Mouse (Mus musculus) layer of hippocampus, adult 2 months (tissue): Measurements from ENCODE around the gene Ikzf3. TPM values are rescaled to one million over a fixed set of nuclear protein-coding genes. Genes with fewer than 3 reads are reported as not detected.

Experiments
- DNase-seq, 2 experiments: peaks; one replicate each; pipeline ENCODE4 v3.0.0; 2022; ENCODE audit warnings: low spot score in 2 of 2
- H3K27ac ChIP-seq: fragments of 200-600 bp; 2 replicates; pipeline ENCODE4 v1.8.1; 2022
- H3K4me3 ChIP-seq: fragments of 200-600 bp; 2 replicates; pipeline ENCODE4 v1.8.1; 2022; ENCODE audit warnings: mild to moderate bottlenecking
- CTCF ChIP-seq: fragments of 200-600 bp; conservative IDR thresholded peaks from 2 replicates; pipeline ENCODE4 v1.8.1; 2022; ENCODE audit warnings: antibody characterized with exemption, mild to moderate bottlenecking, moderate library complexity
- total RNA-seq, 2 experiments: library from RNA; stranded (reverse); gene quantifications; 2 replicates each; pipeline ENCODE4 v1.2.3; 2021

The Ikzf3 gene
- total RNA-seq, 2 experiments from 2014 or later, result 0.20 TPM; not detected in 1

DNA sequence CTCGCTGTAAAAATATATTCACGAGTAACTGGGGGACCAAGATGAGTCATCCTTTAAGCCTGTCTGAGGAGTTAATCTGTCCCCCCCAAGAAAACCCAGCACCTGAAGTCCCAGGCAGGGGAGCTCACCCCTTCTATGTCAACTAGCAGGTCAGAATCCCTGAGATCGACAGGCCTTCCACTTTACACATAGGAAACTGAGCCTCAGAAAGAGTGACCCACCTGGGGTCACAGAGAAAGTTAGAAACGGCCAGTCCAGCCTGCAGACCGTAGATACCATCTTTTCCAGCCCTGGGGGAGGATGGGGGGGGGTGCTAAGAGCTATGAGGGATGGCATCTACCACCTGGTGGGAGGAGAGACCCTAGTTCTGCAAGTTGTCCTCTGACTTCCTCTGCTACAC is 89.3 kb downstream of the Ikzf3 start:
- Histone ChIP-seq H3K27ac (no peak overlapping the region), H3K4me3 (no peak overlapping the region)
- TF ChIP-seq CTCF, result no peak
- DNase-seq, result no peak

DNA sequence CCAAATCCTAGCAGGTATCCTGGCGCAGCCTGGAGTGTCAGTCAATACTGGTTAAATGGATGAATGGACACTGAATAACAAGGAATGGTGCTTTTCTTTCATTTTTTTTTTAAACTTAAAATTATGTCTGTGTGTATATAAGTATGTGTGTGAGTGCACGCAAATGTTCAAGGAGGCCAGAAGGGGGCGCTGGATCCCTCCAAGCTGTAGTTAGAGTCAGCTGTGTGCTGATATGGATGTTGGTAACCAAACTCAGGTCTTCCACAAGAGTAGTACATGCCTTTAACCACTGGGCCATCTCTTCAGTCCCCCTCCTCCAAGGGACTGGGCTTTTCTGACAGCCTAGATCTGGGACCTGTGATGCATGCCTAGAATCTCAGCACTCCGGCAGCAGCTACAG is 90.3 kb downstream of the Ikzf3 start:
- no peak overlapping the region for H3K27ac ChIP-seq
- TF ChIP-seq CTCF, result peak; percentile 46
- DNase-seq, result no peak
- no peak overlapping the region for H3K4me3 ChIP-seq

GRCm38 (mm10) chr11:98449921-98450771 is 95.7 kb downstream of the Ikzf3 start:
- no peak for TF ChIP-seq CTCF
- DNase-seq, result no peak
- no peak overlapping the region for H3K4me3 ChIP-seq
- no peak overlapping the region for H3K27ac ChIP-seq

DNA sequence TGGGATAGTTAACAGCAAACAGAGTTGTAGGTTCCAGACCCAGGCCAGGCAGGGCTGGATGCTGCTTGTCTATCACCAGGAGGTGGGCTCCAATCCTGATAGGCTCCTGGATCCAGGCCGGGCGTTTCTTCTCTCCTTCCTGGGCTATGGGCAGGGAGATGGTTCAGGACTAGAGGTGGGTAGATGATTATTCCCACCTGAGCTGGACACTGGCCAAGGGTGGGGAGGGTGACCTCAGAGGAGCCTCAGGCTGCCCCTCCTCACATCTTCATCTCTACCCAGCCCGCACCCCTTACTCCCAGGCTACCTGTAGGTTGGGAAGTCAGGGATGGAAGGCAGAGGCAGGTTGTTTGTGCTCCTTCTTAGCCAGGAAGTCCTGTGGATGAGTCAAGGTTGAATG is 96.4 kb downstream of the Ikzf3 start:
- H3K4me3 ChIP-seq, result no peak overlapping the region
- no peak overlapping the region for H3K27ac ChIP-seq
- no peak for DNase-seq
- TF ChIP-seq CTCF, result no peak

DNA sequence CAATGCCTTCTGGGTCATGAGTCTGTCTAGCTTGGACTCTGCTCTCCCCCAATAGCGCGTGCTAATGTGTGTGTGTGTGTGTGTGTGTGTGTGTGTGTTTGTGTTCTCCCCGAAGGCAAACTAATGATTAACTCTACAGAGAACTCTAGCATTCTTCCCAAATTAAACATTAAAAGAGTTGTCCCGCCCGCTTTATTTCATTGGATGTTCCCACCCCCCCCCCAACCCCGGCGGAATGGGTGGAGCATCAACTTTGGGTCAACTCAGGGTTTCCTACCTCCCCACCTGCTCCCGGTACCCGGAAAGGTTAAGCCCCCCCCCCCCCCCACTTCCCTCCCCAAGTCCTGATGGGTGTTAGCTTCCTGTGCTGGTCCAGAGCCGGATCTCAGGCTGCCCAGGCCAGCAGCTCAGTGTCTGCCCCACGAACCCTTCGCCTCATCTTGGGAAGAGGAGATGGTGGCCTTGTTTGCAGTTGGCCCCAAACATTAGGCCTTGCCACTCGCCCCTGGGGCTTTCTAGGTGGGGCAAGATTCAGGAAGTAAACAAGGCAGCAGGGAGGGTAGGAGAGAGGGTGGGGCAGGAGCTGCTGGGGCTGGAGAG is 97.5 kb downstream of the Ikzf3 start:
- DNase-seq, result no peak
- H3K4me3 ChIP-seq, result no peak overlapping the region; the same call in 1 of the 2 replicates
- peak overlapping the region; percentile 36; the same call in 1 of the 2 replicates for H3K27ac ChIP-seq
- TF ChIP-seq CTCF, result no peak

DNA sequence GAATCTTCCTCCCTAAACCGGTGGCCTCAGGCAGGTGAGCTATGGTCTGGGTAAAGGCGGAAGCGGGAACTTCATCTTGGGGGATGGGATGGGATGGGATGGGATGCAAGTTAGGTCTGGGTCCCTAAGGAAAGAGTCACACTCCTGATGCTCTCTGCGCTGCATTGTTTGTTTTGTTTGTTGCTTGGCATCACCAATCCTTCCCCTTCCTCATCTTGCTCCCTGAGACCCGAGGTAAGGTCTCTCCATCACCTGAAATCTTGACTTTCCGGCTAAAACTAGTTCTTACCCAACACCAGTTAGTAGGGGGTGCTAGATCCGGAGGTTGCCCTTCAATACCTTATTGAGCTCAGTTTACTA is 98.4 kb downstream of the Ikzf3 start:
- Histone ChIP-seq H3K4me3 (peak overlapping the region; percentile 5; the same call in 1 of the 2 replicates), H3K27ac (peak overlapping the region; percentile 36; the same call in 1 of the 2 replicates)
- DNase-seq, result no peak
- no peak for TF ChIP-seq CTCF

DNA sequence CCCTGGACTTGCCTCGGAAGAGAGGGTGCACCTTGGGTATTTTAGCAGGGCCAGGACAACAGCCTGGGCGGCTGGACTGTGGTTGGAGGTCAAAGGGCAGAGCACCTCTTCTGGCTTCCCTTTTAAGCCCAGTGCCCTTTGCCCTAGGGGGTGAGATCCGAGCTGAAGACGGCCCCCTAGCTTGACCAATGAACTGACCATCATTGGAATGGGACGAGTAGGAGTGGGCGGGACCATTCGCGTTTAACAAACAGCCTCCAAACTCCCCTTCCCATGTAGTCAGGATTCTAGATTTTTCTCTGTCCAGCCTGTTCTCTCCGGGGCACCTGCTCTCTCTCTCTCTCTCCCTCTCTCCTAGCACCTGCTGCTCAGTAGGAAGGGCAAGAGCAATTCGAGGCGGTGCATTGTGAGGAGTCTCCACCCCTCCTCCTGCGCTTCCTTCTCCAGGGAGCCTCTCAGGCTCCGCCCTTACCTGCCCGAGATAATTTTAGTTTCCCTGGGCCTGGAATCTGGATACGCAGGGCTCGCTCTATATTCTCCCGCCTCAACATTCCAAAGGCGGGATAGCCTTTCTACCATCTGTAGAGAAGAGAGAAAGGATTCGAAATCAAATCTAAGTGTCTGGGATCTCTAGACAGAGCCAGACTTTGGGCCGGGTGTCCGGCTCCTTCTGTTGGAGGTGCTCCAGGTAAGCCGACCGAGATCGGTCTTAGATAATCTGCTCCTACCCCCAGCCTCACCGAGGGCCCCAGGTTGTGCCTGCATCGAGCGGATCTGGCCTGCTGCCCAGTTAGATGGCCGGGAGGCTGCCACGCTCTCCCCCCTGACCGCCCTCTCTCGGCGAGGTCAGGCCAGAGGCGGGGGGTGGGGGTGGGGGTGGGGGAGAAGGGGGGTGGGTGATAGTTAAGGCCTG is 99.0 kb downstream of the Ikzf3 start:
- DNase-seq, result no peak
- TF ChIP-seq CTCF, result no peak
- Histone ChIP-seq H3K27ac (peak overlapping the region; percentile 55; the same call in 1 of the 2 replicates), H3K4me3 (peak overlapping the region; percentile 30; the same call in 1 of the 2 replicates)

- H3K4me3 ChIP-seq, result peak within 1 kb of the TSS; percentile 30; the same call in 1 of the 2 replicates
- peak within 1 kb of the TSS; percentile 55; the same call in 1 of the 2 replicates for H3K27ac ChIP-seq
- DNase-seq, result no peak
- TF ChIP-seq CTCF, result no peak
Measured at GRCm38 (mm10) chr11:98446213-98446561, 99.6 kb downstream of the Ikzf3 start, which contains the start of gene Grb7. Grb7 (plus strand) TSS chr11:98446394.

DNA sequence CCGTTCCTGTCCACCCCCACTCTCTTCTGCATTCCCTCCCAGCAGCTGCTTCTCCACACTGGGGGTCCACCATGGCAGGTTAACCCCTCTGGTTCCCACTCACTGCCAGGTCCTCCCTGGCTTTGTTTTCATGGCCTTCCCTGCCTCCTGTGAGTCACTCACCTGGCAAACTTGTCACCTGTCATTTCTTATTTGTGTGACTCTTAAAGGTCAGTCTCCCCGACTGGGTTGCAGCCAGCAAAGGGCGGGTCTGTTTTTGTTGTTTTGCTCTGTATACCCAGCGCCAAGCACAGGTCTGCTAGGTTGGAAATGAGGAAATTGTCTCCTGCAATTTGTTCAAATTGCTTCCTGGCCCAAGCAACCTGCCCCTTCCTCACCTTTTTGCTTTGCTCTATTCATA is 100.2 kb downstream of the Ikzf3 start:
- Histone ChIP-seq H3K27ac (no peak overlapping the region), H3K4me3 (no peak overlapping the region)
- DNase-seq, result no peak
- no peak for TF ChIP-seq CTCF

- H3K27ac ChIP-seq, result no peak overlapping the region
- no peak for DNase-seq
- no peak for TF ChIP-seq CTCF
- H3K4me3 ChIP-seq, result no peak overlapping the region
Measured at GRCm38 (mm10) chr11:98445238-98445637, 100.6 kb downstream of the Ikzf3 start.

- no peak; the same call in none of the 2 replicates for TF ChIP-seq CTCF
- no peak for DNase-seq
- no peak overlapping the region for H3K4me3 ChIP-seq
- no peak overlapping the region for H3K27ac ChIP-seq
Measured at GRCm38 (mm10) chr11:98443688-98444087, 102.1 kb downstream of the Ikzf3 start.

GRCm38 (mm10) chr11:98438331-98439158 is 107.3 kb downstream of the Ikzf3 start, which contains the start of gene Mien1:
Mien1 (minus strand) TSS chr11:98438991.
- TF ChIP-seq CTCF, result peak; percentile 95
- Histone ChIP-seq H3K27ac (peak within 1 kb of the TSS; percentile 87), H3K4me3 (peak within 1 kb of the TSS; percentile 85)
- DNase-seq, result peak; percentile 94 to 98
